ENCODE assay signal across 26 mouse cellular contexts in the genomic region with DNA sequence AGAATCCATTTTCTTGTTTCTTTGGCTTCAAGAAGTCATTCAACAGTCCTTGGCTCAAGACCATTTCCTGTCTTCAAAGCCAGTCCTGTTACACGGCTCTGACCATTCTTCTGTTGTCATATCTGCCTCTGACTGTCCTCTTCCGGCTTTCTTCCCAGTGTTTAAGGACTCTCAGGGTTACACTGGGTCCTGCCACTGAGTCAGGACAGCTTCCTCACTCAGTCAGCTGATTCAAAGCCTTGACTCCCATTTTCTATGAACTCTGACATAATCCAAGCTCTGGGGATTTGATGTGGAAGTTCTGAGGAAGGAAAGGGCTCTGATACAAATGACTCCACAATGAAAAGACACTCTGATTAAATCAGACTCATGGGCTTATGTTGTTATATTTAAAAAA. TPM values are rescaled to one million over a fixed set of nuclear protein-coding genes. Genes with fewer than 3 reads are reported as not detected.
DNase-seq lines count a peak whose midpoint lies in the region; ATAC-seq and TF ChIP-seq lines count a peak whose summit lies in the region.
"Had no signal": no experiment of that assay in that cellular context is flagged by ENCODE, and none has a peak within 500 bp of the region (broad histone marks: within the 10 kb centered on the region; RNA-seq: fewer than 3 reads in every experiment).

No protein-coding gene starts in this region.

- no peak for TF ChIP-seq EP300 in heart, adult 2 months (IDR thresholded peaks at IDR 0.05; ENCODE audit: insufficient read depth, low read depth, low read length)

- no peaks in the 10 kb centered on the region for H3K36me3 ChIP-seq in heart, adult 2 months (ENCODE audit: control insufficient read depth, insufficient read depth, low read length)
- no peaks in the 10 kb centered on the region for H3K36me3 ChIP-seq in heart, embryonic 12.5 days
- no peaks in the 10 kb centered on the region for H3K36me3 ChIP-seq in spleen, adult 2 months (ENCODE audit: control insufficient read depth, insufficient read depth, low read length)
- no peaks in the 10 kb centered on the region for H3K36me3 ChIP-seq in macrophage (ENCODE audit: inconsistent target)
- H3K36me3 ChIP-seq: embryonic facial prominence, embryonic 10.5 days; embryonic facial prominence, embryonic 12.5 days; forebrain, embryonic 15.5 days had no signal

- H3K4me3 ChIP-seq in heart, adult 2 months: no peak overlapping the region
- H3K4me3 ChIP-seq in heart, embryonic 12.5 days: no peak overlapping the region
- H3K4me3 ChIP-seq in spleen, adult 2 months (ENCODE audit: extremely low read depth, insufficient read depth, insufficient read length): no peak overlapping the region
- no peak overlapping the region for H3K4me3 ChIP-seq in bone marrow macrophage, adult 2 months (ENCODE audit: insufficient read depth, low read length)
- no peak overlapping the region for H3K4me3 ChIP-seq in macrophage (ENCODE audit: inconsistent target)
- H3K4me3 ChIP-seq: embryonic facial prominence, embryonic 10.5 days; embryonic facial prominence, embryonic 12.5 days; forebrain, embryonic 13.5 days; forebrain, embryonic 15.5 days had no signal

- H3K9ac ChIP-seq in heart, adult 2 months (ENCODE audit: low read depth, low read length): no peak overlapping the region
- H3K9ac ChIP-seq in heart, embryonic 12.5 days: no peak overlapping the region
- H3K9ac ChIP-seq: embryonic facial prominence, embryonic 12.5 days; forebrain, embryonic 13.5 days; forebrain, embryonic 15.5 days; forebrain, postnatal 0 days had no signal

- 0 out of 2 replicates have a peak, but pooled peaks cover 2% of the 10 kb centered on the region for H3K9me3 ChIP-seq in heart, embryonic 12.5 days (replicated peaks)
- H3K9me3 ChIP-seq: embryonic facial prominence, embryonic 10.5 days; embryonic facial prominence, embryonic 12.5 days; forebrain, embryonic 13.5 days; forebrain, embryonic 15.5 days had no signal

- TF ChIP-seq POLR2A in heart, adult 2 months (IDR thresholded peaks at IDR 0.05; ENCODE audit: insufficient read depth, low read depth, low read length): no peak
- TF ChIP-seq POLR2A in spleen, adult 2 months (IDR thresholded peaks at IDR 0.05; ENCODE audit: low read depth, low read length): no peak
- no peak for TF ChIP-seq POLR2A in bone marrow macrophage, adult 2 months (IDR thresholded peaks at IDR 0.05; ENCODE audit: borderline replicate concordance, low read depth, low read length)

- peak overlapping the region; percentile 57 for H3K27ac ChIP-seq in heart, adult 2 months
- no peak overlapping the region for H3K27ac ChIP-seq in heart, embryonic 12.5 days (ENCODE audit: poor library complexity, severe bottlenecking)
- H3K27ac ChIP-seq in spleen, adult 2 months (ENCODE audit: insufficient read depth, low read length): peak overlapping the region; percentile 85
- peak overlapping the region; percentile 97 for H3K27ac ChIP-seq in bone marrow macrophage, adult 2 months (ENCODE audit: insufficient read depth, low read depth, low read length)
- peak overlapping the region; percentile 81 for H3K27ac ChIP-seq in macrophage
- H3K27ac ChIP-seq: embryonic facial prominence, embryonic 10.5 days; embryonic facial prominence, embryonic 12.5 days; forebrain, embryonic 13.5 days; forebrain, embryonic 15.5 days had no signal

- peaks cover 14% of the 10 kb centered on the region for H3K4me1 ChIP-seq in heart, adult 2 months (ENCODE audit: control insufficient read depth, insufficient read depth, low read length)
- peaks cover 8% of the 10 kb centered on the region; the same call in 1 of the 2 replicates for H3K4me1 ChIP-seq in heart, embryonic 12.5 days (replicated peaks)
- peaks cover 37% of the 10 kb centered on the region for H3K4me1 ChIP-seq in spleen, adult 2 months (ENCODE audit: control insufficient read depth, insufficient read depth, insufficient read length)
- peaks cover 48% of the 10 kb centered on the region for H3K4me1 ChIP-seq in bone marrow macrophage, adult 2 months (ENCODE audit: control insufficient read depth, insufficient read depth, low read length)
- H3K4me1 ChIP-seq: embryonic facial prominence, embryonic 10.5 days; embryonic facial prominence, embryonic 12.5 days; forebrain, embryonic 13.5 days; forebrain, embryonic 15.5 days had no signal

- H3K79me2 ChIP-seq in heart, adult 2 months (replicated peaks; ENCODE audit: control insufficient read depth, insufficient read depth, low read length): no peaks in the 10 kb centered on the region
- H3K79me2 ChIP-seq in macrophage (ENCODE audit: inconsistent target): no peaks in the 10 kb centered on the region

- ATAC-seq in heart, embryonic 12.5 days (ENCODE audit: insufficient number of reproducible peaks, low FRiP score): no peak
- ATAC-seq: forebrain, embryonic 13.5 days; forebrain, embryonic 15.5 days; forebrain, postnatal 0 days had no signal

- no peak overlapping the region for H3K4me2 ChIP-seq in heart, embryonic 12.5 days
- H3K4me2 ChIP-seq: embryonic facial prominence, embryonic 12.5 days; forebrain, embryonic 13.5 days; forebrain, embryonic 15.5 days had no signal

- no peak for DNase-seq in heart, adult 2 months
- DNase-seq in spleen, adult 2 months (ENCODE audit: low read depth in 1 of 2, low spot score in 2 of 2): no peak
- no peak for DNase-seq in spleen, postnatal 36 days (ENCODE audit: low spot score in 2 of 2)
- DNase-seq in lung, postnatal 4 days: no peak
- no peak for DNase-seq in yolk sac, embryonic 10.5 days (ENCODE audit: low spot score)
- DNase-seq: adrenal gland, adult 2 months; adrenal gland, postnatal 10 days; adrenal gland, postnatal 25 days; cerebellum, adult 11-12 months; cerebellum, adult 2 months; cerebellum, adult 9-10 months; cerebellum, postnatal 10 days; cerebellum, postnatal 25 days; forebrain, postnatal 0 days had no signal

- TF ChIP-seq CTCF in heart, adult 2 months (IDR thresholded peaks at IDR 0.05): no peak
- no peak for TF ChIP-seq CTCF in spleen, adult 2 months (IDR thresholded peaks at IDR 0.05; ENCODE audit: extremely low read depth, insufficient read depth, insufficient read length, insufficient replicate concordance)
- TF ChIP-seq CTCF in bone marrow macrophage, adult 2 months (IDR thresholded peaks at IDR 0.05; ENCODE audit: low read depth, low read length): no peak

- 39% methylated on average over 2 of the region's 2 CpGs for WGBS in heart, adult 2 months
- WGBS in heart, embryonic 12.5 days: 53% methylated on average over 2 of the region's 2 CpGs
- WGBS in spleen, adult 2 months: 82% methylated on average over 2 of the region's 2 CpGs
- 87% methylated on average over 2 of the region's 2 CpGs for WGBS in macrophage (ENCODE audit: missing documents)

- intact Hi-C loops in heart, adult 2 months (cut with DNase I): no loop called here

- no peaks in the 10 kb centered on the region for H3K27me3 ChIP-seq in heart, adult 2 months (ENCODE audit: control insufficient read depth, insufficient read depth, low read length)
- H3K27me3 ChIP-seq in heart, embryonic 12.5 days (replicated peaks): no peaks in the 10 kb centered on the region
- H3K27me3 ChIP-seq in spleen, adult 2 months (ENCODE audit: control insufficient read depth, insufficient read depth, low read length): no peaks in the 10 kb centered on the region
- H3K27me3 ChIP-seq: embryonic facial prominence, embryonic 12.5 days; forebrain, embryonic 13.5 days; forebrain, embryonic 15.5 days had no signal

RNA-seq across cellular contexts. Expression of a gene that starts 9.5 kb away (rescaled TPM):
- total RNA-seq in heart, adult 2 months (2021): under 1 TPM; 0.27 to 0.70 TPM
- polyA plus RNA-seq in heart, adult 2 months (2012; rRNA removed): 0.84 and 1.00 TPM in 2 replicates
- not detected in 2 replicates for polyA plus RNA-seq in heart, embryonic 12.5 days (2016; fragmentation: Nextera tagmentation; extraction: Ambion mirVana)
- polyA plus RNA-seq in spleen, adult 2 months (2012; rRNA removed): 6.8 and 7.6 TPM in 2 replicates
- polyA plus RNA-seq in bone marrow macrophage, adult 2 months (2012; ENCODE audit: insufficient read depth, insufficient read length, missing spikeins): 1.1 TPM in 1 of 2 replicates, not detected in the other
- 1 to 10 TPM in 10 of 26 experiments, under 1 TPM in 3, not detected in 13; 0.74 to 3.1 (median 1.2) TPM for total RNA-seq in macrophage (2018; cell fraction: chromatin; rRNA removed)
- total RNA-seq in macrophage (2018; cell fraction: cytosol; rRNA removed): 10 to 100 TPM in 8 of 26 experiments, 1 to 10 TPM in 18; 1.1 to 16.8 (median 5.2) TPM
- 10 to 100 TPM in 4 of 26 experiments, 1 to 10 TPM in 17, under 1 TPM in 2, not detected in 3; 0.75 to 12.7 (median 3.5) TPM for total RNA-seq in macrophage (2018; cell fraction: nucleus; rRNA removed)
- 1.2 to 5.3 TPM (median 2.4 TPM) in 3 replicates for polyA plus RNA-seq in macrophage (2018)
- total RNA-seq: ES-E14; forebrain, postnatal 0 days; MEL had no signal
- polyA plus RNA-seq: brain, embryonic 14.5 days; C2C12; embryonic facial prominence, embryonic 10.5 days; embryonic facial prominence, embryonic 12.5 days; forebrain, embryonic 11.5 days; forebrain, embryonic 13.5 days; forebrain, embryonic 15.5 days; forebrain, postnatal 0 days had no signal

RNA-seq across cellular contexts. Expression of a gene that starts 38.9 kb away (rescaled TPM):
- 1 to 10 TPM; 7.5 to 8.5 TPM for total RNA-seq in heart, adult 2 months (2021)
- polyA plus RNA-seq in heart, adult 2 months (2012; rRNA removed): 1.5 and 3.5 TPM in 2 replicates
- 7.3 and 8.3 TPM in 2 replicates for polyA plus RNA-seq in heart, embryonic 12.5 days (2016; fragmentation: Nextera tagmentation; extraction: Ambion mirVana)
- 1.2 and 1.4 TPM in 2 replicates for polyA plus RNA-seq in spleen, adult 2 months (2012; rRNA removed)
- 2.7 and 3.3 TPM in 2 replicates for polyA plus RNA-seq in bone marrow macrophage, adult 2 months (2012; ENCODE audit: insufficient read depth, insufficient read length, missing spikeins)
- total RNA-seq in macrophage (2018; cell fraction: chromatin; rRNA removed): 10 to 100 TPM in 8 of 26 experiments, 1 to 10 TPM in 16, under 1 TPM in 2; 0.58 to 21.9 (median 5.1) TPM
- 1 to 10 TPM in 21 of 26 experiments, under 1 TPM in 5; 0.61 to 5.6 (median 3.6) TPM for total RNA-seq in macrophage (2018; cell fraction: cytosol; rRNA removed)
- 10 to 100 TPM in 7 of 26 experiments, 1 to 10 TPM in 14, under 1 TPM in 3, not detected in 2; 0.64 to 16.7 (median 3.8) TPM for total RNA-seq in macrophage (2018; cell fraction: nucleus; rRNA removed)
- 3.6 to 4.3 TPM (median 3.6 TPM) in 3 replicates for polyA plus RNA-seq in macrophage (2018)

RNA-seq across cellular contexts. Expression of a gene that starts 41.7 kb away (rescaled TPM):
- 10 to 100 TPM; 36.0 to 37.2 TPM for total RNA-seq in heart, adult 2 months (2021)
- 3.7 and 7.7 TPM in 2 replicates for polyA plus RNA-seq in heart, adult 2 months (2012; rRNA removed)
- 33.3 and 35.1 TPM in 2 replicates for polyA plus RNA-seq in heart, embryonic 12.5 days (2016; fragmentation: Nextera tagmentation; extraction: Ambion mirVana)
- 2.3 TPM in 2 replicates for polyA plus RNA-seq in spleen, adult 2 months (2012; rRNA removed)
- 49.2 and 51.8 TPM in 2 replicates for polyA plus RNA-seq in bone marrow macrophage, adult 2 months (2012; ENCODE audit: insufficient read depth, insufficient read length, missing spikeins)
- total RNA-seq in macrophage (2018; cell fraction: chromatin; rRNA removed): 100 to 1,000 TPM; 107 to 236 (median 170) TPM
- total RNA-seq in macrophage (2018; cell fraction: cytosol; rRNA removed): 10 to 100 TPM; 37.8 to 63.8 (median 49.3) TPM
- total RNA-seq in macrophage (2018; cell fraction: nucleus; rRNA removed): 100 to 1,000 TPM in 13 of 26 experiments, 10 to 100 TPM in 13; 58.5 to 165 (median 99.2) TPM
- 27.9 to 38.0 TPM (median 32.0 TPM) in 3 replicates for polyA plus RNA-seq in macrophage (2018)
